Mouse (Mus musculus): Measurements from ENCODE around the gene Malrd1.

Malrd1 gene

GRCm38 (mm10) chr2:16031559-16031958 lies 505.3 kb downstream of the Malrd1 start:
- DNase-seq (ENCODE audit: low read depth, low spot score) = no peak

- DNase-seq (ENCODE audit: low read depth, low spot score) = no peak
These were observed 506.5 kb downstream of the Malrd1 start for GRCm38 (mm10) chr2:16032804-16033203.

- DNase-seq (ENCODE audit: low read depth, low spot score) = no peak
These were observed 584.4 kb downstream of the Malrd1 start for GRCm38 (mm10) chr2:16110696-16111095.

GRCm38 (mm10) chr2:16113333-16113732 lies 587.1 kb downstream of the Malrd1 start:
- no peak for DNase-seq (ENCODE audit: low read depth, low spot score)

GRCm38 (mm10) chr2:16147999-16148398 lies 621.7 kb downstream of the Malrd1 start:
- DNase-seq (ENCODE audit: low read depth, low spot score) = no peak

- no peak for DNase-seq (ENCODE audit: low read depth, low spot score)
These were observed 626.3 kb downstream of the Malrd1 start for GRCm38 (mm10) chr2:16152623-16153022.

- peak; percentile 71 for DNase-seq (ENCODE audit: low read depth, low spot score)
These were observed 637.1 kb downstream of the Malrd1 start for GRCm38 (mm10) chr2:16163246-16163989.

GRCm38 (mm10) chr2:16168611-16169010 lies 642.3 kb downstream of the Malrd1 start:
- no peak for DNase-seq (ENCODE audit: low read depth, low spot score)

- no peak for DNase-seq (ENCODE audit: low read depth, low spot score)
These were observed 645.8 kb downstream of the Malrd1 start for GRCm38 (mm10) chr2:16172086-16172485.

- DNase-seq (ENCODE audit: low read depth, low spot score) = no peak
These were observed 647.1 kb downstream of the Malrd1 start for GRCm38 (mm10) chr2:16173355-16173754.

- DNase-seq (ENCODE audit: low read depth, low spot score) = peak; percentile 59
These were observed 655.9 kb downstream of the Malrd1 start for GRCm38 (mm10) chr2:16182140-16182539.

GRCm38 (mm10) chr2:16183158-16183557 lies 656.9 kb downstream of the Malrd1 start:
- DNase-seq (ENCODE audit: low read depth, low spot score) = no peak

GRCm38 (mm10) chr2:16210016-16210415 lies 683.7 kb downstream of the Malrd1 start:
- DNase-seq (ENCODE audit: low read depth, low spot score) = no peak

GRCm38 (mm10) chr2:16212752-16213151 lies 686.5 kb downstream of the Malrd1 start:
- DNase-seq (ENCODE audit: low read depth, low spot score) = no peak

- DNase-seq (ENCODE audit: low read depth, low spot score) = no peak
These were observed 687.8 kb downstream of the Malrd1 start for GRCm38 (mm10) chr2:16214111-16214510.

- DNase-seq (ENCODE audit: low read depth, low spot score) = peak; percentile 67
These were observed 702.0 kb downstream of the Malrd1 start for GRCm38 (mm10) chr2:16228187-16228832.

- no peak for DNase-seq (ENCODE audit: low read depth, low spot score)
These were observed 714.6 kb downstream of the Malrd1 start for GRCm38 (mm10) chr2:16240861-16241260.

- DNase-seq (ENCODE audit: low read depth, low spot score) = no peak
These were observed 716.8 kb downstream of the Malrd1 start for GRCm38 (mm10) chr2:16243097-16243496.

- DNase-seq (ENCODE audit: low read depth, low spot score) = no peak
These were observed 722.6 kb downstream of the Malrd1 start for GRCm38 (mm10) chr2:16248861-16249260.

- DNase-seq (ENCODE audit: low read depth, low spot score) = no peak
These were observed 726.0 kb downstream of the Malrd1 start for GRCm38 (mm10) chr2:16252274-16252673.

All from telencephalon, adult 2 months (tissue).